Mouse (Mus musculus) lung, postnatal 0 days (tissue): ENCODE measurements around the gene Cct4. TPM values are rescaled to one million over a fixed set of nuclear protein-coding genes. Genes with fewer than 3 reads are reported as not detected.

ENCODE experiments used
- ATAC-seq: fragments of 200-750 bp; cut with Nextera tagmentation; 2 replicates; pipeline ENCODE4 v1.8.0; 2017; ENCODE audit warnings: moderate library complexity
- DNase-seq: peaks from one replicate; pipeline ENCODE4 v3.0.0-alpha.2; 2016; ENCODE audit warnings: low spot score
- H3K27ac ChIP-seq: fragments of 300-500 bp; sonication (generic); 2 replicates; pipeline ENCODE4 v1.5.1; 2014; ENCODE audit warnings: antibody characterized with exemption, mild to moderate bottlenecking, low read length, mixed read lengths
- H3K27me3 ChIP-seq: fragments of 300-500 bp; sonication (generic); replicated peaks from 2 replicates; pipeline ENCODE4 v1.6.1; 2014; ENCODE audit warnings: low read length, mixed read lengths; ENCODE audit not compliant: insufficient read depth
- H3K36me3 ChIP-seq: fragments of 300-500 bp; sonication (generic); 2 replicates; pipeline ENCODE4 v1.6.1; 2014; ENCODE audit warnings: low read length, mixed read lengths; ENCODE audit not compliant: insufficient read depth
- H3K4me1 ChIP-seq: fragments of 300-500 bp; sonication (generic); 2 replicates; pipeline ENCODE4 v1.6.1; 2014; ENCODE audit warnings: antibody characterized with exemption, low read depth, low read length, mixed read lengths; ENCODE audit not compliant: insufficient read depth
- H3K4me2 ChIP-seq: fragments of 300-500 bp; sonication (generic); replicated peaks from 2 replicates; pipeline ENCODE4 v1.6.1; 2014; ENCODE audit warnings: low read depth, mild to moderate bottlenecking, low read length, moderate library complexity, mixed read lengths
- H3K4me3 ChIP-seq: fragments of 300-500 bp; sonication (generic); 2 replicates; pipeline ENCODE4 v1.5.1; 2014; ENCODE audit warnings: low read depth, low read length
- H3K9ac ChIP-seq: fragments of 300-500 bp; sonication (generic); replicated peaks from 2 replicates; pipeline ENCODE4 v1.6.1; 2014; ENCODE audit warnings: low read depth, mild to moderate bottlenecking
- H3K9me3 ChIP-seq: fragments of 300-500 bp; sonication (generic); 2 replicates; pipeline ENCODE4 v1.6.1; 2016; ENCODE audit warnings: low read length, mixed read lengths
- CTCF ChIP-seq: IDR thresholded peaks from 2 replicates; pipeline ENCODE4 v1.5.1; 2016; ENCODE audit warnings: antibody characterized with exemption, mild to moderate bottlenecking
- EP300 ChIP-seq: IDR thresholded peaks from 2 replicates; pipeline ENCODE4 v1.6.1; 2016; ENCODE audit warnings: antibody characterized with exemption, mild to moderate bottlenecking, control low read depth
- WGBS: fragments of 180-500 bp; shearing (Covaris S2); extraction: QIAGEN DNeasy Blood & Tissue Kit; methylation state at CpG from one replicate; pipeline ENCODE4 v1.1.7; 2014; 5-methylcytosine and 5-hydroxymethylcytosine counted together
- polyA plus RNA-seq: library from polyadenylated mRNA; unstranded; fragments of >200 nt; fragmentation: Nextera tagmentation; extraction: Ambion mirVana; gene quantifications from 2 replicates; pipeline ENCODE4 v1.2.1, GENCODE M21; 2015

Cct4 gene
- polyA plus RNA-seq, 1 experiment from 2014 or later = 140 TPM

GRCm38 (mm10) chr11:23007481-23008180, 17.3 kb downstream of the Cct4 start, which contains the start of gene Fam161a:
Gene Fam161a, plus strand, starts transcription at chr11:23007531.
- H3K4me1 ChIP-seq = no peaks in the 10 kb centered on the region
- WGBS = under 1% methylated on average over 22 of the region's 22 CpGs
- no peaks in the 10 kb centered on the region for H3K27me3 ChIP-seq
- TF ChIP-seq EP300 = no peak
- no peak for TF ChIP-seq CTCF
- ATAC-seq (peak; percentile 97), DNase-seq (peak; percentile 98)
- no peaks in the 10 kb centered on the region for H3K9me3 ChIP-seq
- peak within 1 kb of the TSS; percentile 60 for H3K4me3 ChIP-seq
- H3K27ac ChIP-seq = peak within 1 kb of the TSS; percentile 77
- peaks cover 11% of the 10 kb centered on the region for H3K36me3 ChIP-seq
- H3K4me2 ChIP-seq = peak within 1 kb of the TSS; percentile 87
- peak within 1 kb of the TSS; percentile 62 for H3K9ac ChIP-seq

- no peaks in the 10 kb centered on the region for H3K27me3 ChIP-seq
- under 1% methylated on average over 40 of the region's 40 CpGs for WGBS
- H3K4me2 ChIP-seq = peak overlapping the region; percentile 87
- peak; percentile 94 for ATAC-seq
- no peaks in the 10 kb centered on the region for H3K9me3 ChIP-seq
- peak overlapping the region; percentile 62 for H3K9ac ChIP-seq
- TF ChIP-seq CTCF (peak; percentile 46), EP300 (no peak)
- peak overlapping the region; percentile 77 for H3K27ac ChIP-seq
- H3K4me1 ChIP-seq = no peaks in the 10 kb centered on the region
- H3K4me3 ChIP-seq = peak overlapping the region; percentile 60
- DNase-seq = peak; percentile 87
- H3K36me3 ChIP-seq = peaks cover 10% of the 10 kb centered on the region
Observed at GRCm38 (mm10) chr11:23008181-23008823, 18.0 kb downstream of the Cct4 start.

- peaks cover 5% of the 10 kb centered on the region; the same call in 1 of the 2 replicates for H3K36me3 ChIP-seq
- no peaks in the 10 kb centered on the region for H3K4me1 ChIP-seq
- no peak for ATAC-seq
- no peaks in the 10 kb centered on the region for H3K9me3 ChIP-seq
- H3K27ac ChIP-seq = no peak overlapping the region
- no peak overlapping the region; the same call in 1 of the 2 replicates for H3K9ac ChIP-seq
- peak overlapping the region; percentile 60 for H3K4me3 ChIP-seq
- TF ChIP-seq CTCF = no peak
- TF ChIP-seq EP300 = no peak
- no peaks in the 10 kb centered on the region for H3K27me3 ChIP-seq
- DNase-seq = no peak
- peak overlapping the region; percentile 87 for H3K4me2 ChIP-seq
- 17% methylated on average over 4 of the region's 4 CpGs for WGBS
Observed at GRCm38 (mm10) chr11:23008824-23009200, 18.5 kb downstream of the Cct4 start.

GRCm38 (mm10) chr11:23013096-23013495, 22.8 kb downstream of the Cct4 start:
- TF ChIP-seq EP300 (no peak), CTCF (no peak)
- Histone ChIP-seq H3K9ac (no peak overlapping the region), H3K27ac (no peak overlapping the region), H3K36me3 (no peaks in the 10 kb centered on the region), H3K4me3 (no peak overlapping the region), H3K4me2 (no peak overlapping the region), H3K4me1 (no peaks in the 10 kb centered on the region), H3K9me3 (no peaks in the 10 kb centered on the region), H3K27me3 (no peaks in the 10 kb centered on the region)
- ATAC-seq (no peak), DNase-seq (no peak)
- 52% methylated on average over 1 of the region's 1 CpGs for WGBS

GRCm38 (mm10) chr11:23013580-23014294, 23.4 kb downstream of the Cct4 start:
- no peak for DNase-seq
- no peaks in the 10 kb centered on the region for H3K36me3 ChIP-seq
- no peaks in the 10 kb centered on the region for H3K27me3 ChIP-seq
- no peak overlapping the region for H3K4me2 ChIP-seq
- TF ChIP-seq CTCF = peak; percentile 60
- TF ChIP-seq EP300 = no peak
- H3K9me3 ChIP-seq = no peaks in the 10 kb centered on the region
- ATAC-seq = 0 out of 2 replicates have a peak, but pooled peaks have one; percentile 5
- H3K4me3 ChIP-seq = no peak overlapping the region
- H3K9ac ChIP-seq = no peak overlapping the region
- WGBS = 86% methylated on average over 4 of the region's 4 CpGs
- H3K4me1 ChIP-seq = no peaks in the 10 kb centered on the region
- H3K27ac ChIP-seq = no peak overlapping the region

GRCm38 (mm10) chr11:23014996-23015395, 24.7 kb downstream of the Cct4 start:
- Histone ChIP-seq H3K27me3 (no peaks in the 10 kb centered on the region), H3K9me3 (no peaks in the 10 kb centered on the region), H3K9ac (no peak overlapping the region), H3K36me3 (no peaks in the 10 kb centered on the region), H3K4me2 (no peak overlapping the region), H3K27ac (no peak overlapping the region), H3K4me1 (no peaks in the 10 kb centered on the region), H3K4me3 (no peak overlapping the region)
- WGBS = 73% methylated on average over 6 of the region's 6 CpGs
- DNase-seq = no peak
- ATAC-seq = no peak
- no peak for TF ChIP-seq EP300
- no peak for TF ChIP-seq CTCF
